Mouse (Mus musculus) heart, postnatal 4 days (tissue): ENCODE data around the gene Ncln. TPM values are rescaled to one million over a fixed set of nuclear protein-coding genes. Genes with fewer than 3 reads are reported as not detected.

Experiments
- DNase-seq: peaks from one replicate; pipeline ENCODE4 v3.0.0; 2021
- total RNA-seq, 2 experiments: library from RNA; stranded (reverse); gene quantifications; 2 replicates each; pipeline ENCODE4 v1.2.3; 2021

Ncln gene
- total RNA-seq, 2 experiments from 2014 or later = 57.1 to 62.3 TPM

GRCm38 (mm10) chr10:81510246-81510810 lies 14.1 kb upstream of the Ncln start:
- DNase-seq = no peak

DNA sequence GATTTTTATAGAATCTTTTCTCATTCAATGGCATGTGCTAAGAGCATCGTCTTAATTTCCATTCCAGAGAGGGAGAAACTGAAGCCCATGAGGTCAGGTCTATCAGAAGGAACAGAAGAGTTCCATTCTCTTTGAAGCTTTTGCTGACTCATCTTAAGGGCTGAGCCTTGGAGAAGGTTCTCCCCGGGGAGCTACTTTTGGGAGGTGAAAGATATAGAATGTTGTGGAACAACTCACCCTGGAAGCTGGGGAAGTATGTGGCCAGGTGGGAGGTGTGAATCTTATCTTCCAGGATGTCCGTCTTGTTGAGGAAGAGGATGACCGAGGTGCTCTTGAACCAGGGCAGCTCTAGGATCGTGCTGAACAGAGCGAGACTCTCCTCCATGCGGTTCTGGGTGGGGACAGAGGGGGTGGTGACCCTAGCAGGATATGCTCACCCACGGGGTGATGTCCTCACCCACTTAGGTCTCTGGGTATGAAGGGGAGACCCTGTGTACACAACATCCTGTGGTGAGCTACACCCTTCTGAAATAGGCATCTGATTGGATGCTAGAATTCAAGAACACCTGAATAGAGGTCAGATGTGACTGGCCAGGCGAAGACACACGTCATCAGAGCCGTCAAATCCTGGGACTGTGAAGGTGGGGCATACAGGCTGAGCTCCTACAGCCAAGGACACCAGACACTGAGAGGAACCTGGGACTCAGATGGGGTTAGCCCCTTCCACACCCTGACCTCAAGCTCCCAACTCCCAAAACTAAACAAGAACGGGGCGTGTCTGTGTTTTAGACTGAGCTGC lies 11.7 kb upstream of the Ncln start:
- DNase-seq = no peak

DNA sequence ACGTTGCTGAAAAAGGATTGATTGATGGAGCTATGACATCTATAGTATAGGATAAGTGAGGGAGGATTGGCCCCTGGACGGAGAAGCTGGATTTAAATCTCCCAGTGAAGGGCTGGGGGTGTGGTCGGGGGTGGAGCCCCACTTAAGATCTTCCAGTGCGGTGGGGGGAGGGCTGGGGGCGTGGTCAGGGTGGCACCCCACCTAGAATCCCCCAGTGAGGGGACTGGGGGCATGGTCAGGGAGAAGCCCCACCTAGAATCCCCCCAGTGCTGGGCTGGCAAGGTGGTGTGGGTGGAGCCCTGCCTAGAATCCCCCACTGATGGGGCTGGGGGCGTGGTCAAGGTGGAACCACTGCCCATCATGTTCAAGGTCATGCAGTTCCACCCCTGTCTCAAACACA lies 10.9 kb upstream of the Ncln start:
- no peak for DNase-seq

GRCm38 (mm10) chr10:81505016-81505664 lies 8.9 kb upstream of the Ncln start:
- no peak for DNase-seq

GRCm38 (mm10) chr10:81502658-81503057 lies 6.5 kb upstream of the Ncln start:
- peak; percentile 94 for DNase-seq

DNA sequence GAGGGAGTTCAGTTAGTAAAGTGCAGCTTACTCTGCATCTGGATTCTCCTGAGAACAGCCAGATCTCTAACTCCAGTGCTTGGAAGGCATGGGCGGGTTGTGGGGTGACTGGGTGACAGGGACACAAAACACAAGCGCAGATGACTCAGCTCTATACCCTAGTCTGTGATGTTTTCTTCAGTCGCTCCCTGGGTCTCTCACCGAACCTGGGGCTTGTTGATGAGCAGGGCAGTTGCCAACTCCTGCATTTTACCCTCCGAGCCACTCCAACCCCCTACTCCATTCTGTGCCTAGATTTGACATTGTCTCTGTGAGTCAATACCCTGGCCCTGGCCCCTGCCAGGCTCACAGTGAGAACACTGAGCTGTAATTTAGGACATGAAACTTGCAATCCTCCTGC lies 5.7 kb upstream of the Ncln start:
- DNase-seq = no peak

- DNase-seq = no peak
These were observed 3.8 kb upstream of the Ncln start, which contains the start of gene S1pr4 for GRCm38 (mm10) chr10:81500032-81500431. S1pr4 (minus strand) TSS chr10:81500132.

DNA sequence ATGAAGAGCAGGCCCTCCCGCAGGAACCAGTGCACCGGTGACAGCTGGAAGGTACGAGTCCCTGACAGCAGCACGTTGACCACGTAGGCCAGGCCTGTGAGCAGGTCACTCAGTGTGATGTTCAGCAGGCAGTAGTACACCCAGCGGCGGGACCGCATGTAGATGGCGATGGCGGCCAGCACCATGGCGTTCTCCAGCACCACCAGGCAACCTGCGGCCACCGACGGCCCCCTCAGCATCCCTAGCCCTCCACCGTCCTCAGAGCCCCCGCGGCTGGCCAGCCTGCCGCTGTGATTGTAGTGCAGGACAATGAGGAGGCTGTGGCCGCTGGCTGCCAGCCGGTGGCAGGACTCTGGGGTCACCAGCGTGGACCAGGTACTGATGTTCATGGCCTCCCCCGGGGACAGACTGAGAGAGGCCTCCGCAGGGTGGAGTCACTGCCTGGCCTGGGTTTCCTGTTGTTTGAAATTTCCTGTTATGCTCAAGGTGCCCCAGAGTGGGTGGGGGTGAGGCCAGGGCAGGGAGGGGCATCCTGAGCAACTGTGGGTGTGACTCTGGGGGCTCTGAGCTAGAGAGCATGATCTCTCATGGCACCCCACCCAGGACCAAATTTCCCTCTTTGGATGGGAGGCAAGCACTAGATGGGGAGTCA lies 3.2 kb upstream of the Ncln start:
- no peak for DNase-seq

GRCm38 (mm10) chr10:81498316-81499249 lies 2.4 kb upstream of the Ncln start:
- DNase-seq = no peak

GRCm38 (mm10) chr10:81497401-81498270 lies 1.4 kb upstream of the Ncln start:
- DNase-seq = no peak

- no peak for DNase-seq
These were observed 777 bp upstream of the Ncln start for GRCm38 (mm10) chr10:81496969-81497368.

GRCm38 (mm10) chr10:81495616-81496263 lies 452 bp downstream of the Ncln start:
- DNase-seq = no peak

DNA sequence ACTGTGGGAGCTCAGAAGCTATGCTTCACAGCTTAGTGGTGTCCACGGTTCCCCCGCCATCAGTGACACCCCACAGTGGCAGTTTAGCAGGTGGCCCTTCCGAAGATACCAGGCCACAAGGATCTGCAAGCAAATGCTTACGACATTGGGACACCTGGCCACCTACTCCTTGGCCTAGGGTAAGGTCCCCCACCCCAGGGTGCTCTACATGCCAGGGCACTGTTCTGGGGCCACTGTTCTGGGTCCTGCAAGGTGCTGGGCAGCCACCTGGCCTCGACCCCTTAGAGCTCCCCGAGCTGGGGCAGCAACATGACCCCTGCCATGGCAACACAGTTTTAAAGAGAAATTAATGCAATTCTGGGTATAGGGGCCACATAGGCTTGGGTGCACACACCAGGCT lies 1.0 kb downstream of the Ncln start:
- no peak for DNase-seq

- no peak for DNase-seq
These were observed 1.7 kb downstream of the Ncln start for GRCm38 (mm10) chr10:81494260-81495041.

- DNase-seq = no peak
These were observed 2.5 kb downstream of the Ncln start for GRCm38 (mm10) chr10:81493601-81494220.

- DNase-seq = no peak
These were observed 3.5 kb downstream of the Ncln start for GRCm38 (mm10) chr10:81492606-81493240.

- DNase-seq = no peak
These were observed 5.2 kb downstream of the Ncln start for GRCm38 (mm10) chr10:81491018-81491417.

GRCm38 (mm10) chr10:81489941-81490340 lies 6.3 kb downstream of the Ncln start:
- DNase-seq = no peak

DNA sequence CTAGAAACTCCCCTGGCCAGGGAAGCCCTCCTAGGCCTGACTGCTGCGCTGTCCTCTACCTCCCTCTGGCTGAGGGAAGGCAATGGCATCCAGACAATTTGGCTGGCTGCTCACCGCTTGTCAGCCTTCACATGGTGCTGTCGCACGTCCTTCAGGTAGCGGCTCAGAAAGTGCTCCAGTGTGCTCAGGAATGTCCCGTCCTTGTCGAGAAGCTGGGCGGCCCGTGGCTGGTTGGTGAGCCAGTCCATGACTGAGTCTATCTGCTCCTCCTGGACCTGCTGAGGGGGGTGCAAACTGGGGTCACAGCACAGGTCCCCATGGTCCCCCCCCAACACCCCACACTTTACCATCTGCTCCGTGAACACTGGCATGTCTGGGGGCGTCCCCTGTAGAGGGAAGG lies 8.1 kb downstream of the Ncln start:
- no peak for DNase-seq
